Mouse (Mus musculus) MEL (cell line): ENCODE measurements at regions not wholly inside any gene's neighbourhood (a gene's known extent, or its start where the extent isn't known, plus 50 kb on each side); places are given as distances from the start of the nearest gene placed in this dataset.

Experiments
- DNase-seq: peaks from one replicate; pipeline ENCODE4 v3.0.0; 2011; ENCODE audit warnings: low read depth, low spot score
- H3K27ac ChIP-seq: 2 replicates; pipeline ENCODE4 v1.5.1; 2012; ENCODE audit warnings: low read depth, mild to moderate bottlenecking, control low read depth, low read length, moderate library complexity; ENCODE audit not compliant: control insufficient read depth
- H3K27me3 ChIP-seq, 2 experiments: fragments of 150-350 bp in 1 of 2; sonication (generic) in 1 of 2; 2 replicates each; pipeline ENCODE4 v1.6.1; 2012; ENCODE audit warnings: low read length in 2 of 2, mild to moderate bottlenecking in 2 of 2, improper control_type of control experiment in 1 of 2, moderate library complexity in 1 of 2; ENCODE audit not compliant: insufficient read depth in 2 of 2, control insufficient read depth in 1 of 2
- H3K36me3 ChIP-seq, 2 experiments: 2 replicates each; pipeline ENCODE4 v1.6.1; 2012 to 2014; ENCODE audit warnings: low read length in 2 of 2, improper control_type of control experiment in 1 of 2, inconsistent platforms in 1 of 2, mild to moderate bottlenecking in 1 of 2; ENCODE audit not compliant: insufficient read depth in 2 of 2, control insufficient read depth in 1 of 2
- H3K4me1 ChIP-seq, 2 experiments: fragments of 150-350 bp in 1 of 2; sonication (generic) in 1 of 2; 2 replicates each; pipeline ENCODE4 v1.6.1; 2012; ENCODE audit warnings: low read length in 2 of 2, improper control_type of control experiment in 1 of 2, mild to moderate bottlenecking in 1 of 2; ENCODE audit not compliant: insufficient read depth in 2 of 2, control insufficient read depth in 1 of 2
- H3K4me3 ChIP-seq, 2 experiments: fragments of 150-350 bp in 1 of 2; sonication (generic) in 1 of 2; 2 replicates each; pipeline ENCODE4 v1.5.1; 2012; ENCODE audit warnings: low read depth in 2 of 2, low read length in 2 of 2, mild to moderate bottlenecking in 2 of 2, moderate library complexity in 2 of 2, control low read depth in 1 of 2, improper control_type of control experiment in 1 of 2; ENCODE audit not compliant: control insufficient read depth in 1 of 2, insufficient read depth in 1 of 2
- H3K79me2 ChIP-seq: 2 replicates; pipeline ENCODE4 v1.6.1; 2012; ENCODE audit warnings: mild to moderate bottlenecking, low read length, moderate library complexity; ENCODE audit not compliant: control insufficient read depth, poor library complexity, insufficient read depth
- H3K9ac ChIP-seq: 2 replicates; pipeline ENCODE4 v1.6.1; 2012; ENCODE audit warnings: low read depth, mild to moderate bottlenecking, control low read depth, low read length, moderate library complexity; ENCODE audit not compliant: control insufficient read depth, poor library complexity, severe bottlenecking
- H3K9me3 ChIP-seq: fragments of 150-350 bp; sonication (generic); replicated peaks from 2 replicates; pipeline ENCODE4 v1.6.1; 2012; ENCODE audit warnings: mild to moderate bottlenecking, low read length, improper control_type of control experiment, moderate library complexity; ENCODE audit not compliant: insufficient read depth
- BHLHE40 ChIP-seq: IDR thresholded peaks from 2 replicates; pipeline ENCODE4 v1.6.1; 2012; ENCODE audit warnings: low read depth, mild to moderate bottlenecking, inconsistent platforms, low read length, improper control_type of control experiment, borderline replicate concordance
- CHD2 ChIP-seq: IDR thresholded peaks from 2 replicates; pipeline ENCODE4 v1.6.1; 2011; ENCODE audit warnings: low read length, improper control_type of control experiment
- E2F4 ChIP-seq: IDR thresholded peaks from 2 replicates; pipeline ENCODE4 v1.6.1; 2011; ENCODE audit warnings: low read depth, low read length, improper control_type of control experiment, borderline replicate concordance
- ELF1 ChIP-seq: IDR thresholded peaks from 2 replicates; pipeline ENCODE4 v1.6.1; 2014; ENCODE audit warnings: low read depth, mild to moderate bottlenecking, inconsistent platforms, low read length, improper control_type of control experiment, moderate library complexity
- ETS1 ChIP-seq: IDR thresholded peaks from 2 replicates; pipeline ENCODE4 v1.6.1; 2012; ENCODE audit warnings: low read depth, mild to moderate bottlenecking, inconsistent platforms, low read length, improper control_type of control experiment, moderate library complexity
- GATA1 ChIP-seq: IDR thresholded peaks from 2 replicates; pipeline ENCODE4 v1.6.1; 2011; ENCODE audit warnings: low read depth, low read length, improper control_type of control experiment
- JUND ChIP-seq: IDR thresholded peaks from 2 replicates; pipeline ENCODE4 v1.6.1; 2011; ENCODE audit warnings: low read depth, mild to moderate bottlenecking, improper control_type of control experiment, low read length
- MAX ChIP-seq: IDR thresholded peaks from 2 replicates; pipeline ENCODE4 v1.6.1; 2011; ENCODE audit warnings: low read length, improper control_type of control experiment
- MEF2A ChIP-seq: IDR thresholded peaks from 2 replicates; pipeline ENCODE4 v1.6.1; 2014; ENCODE audit warnings: low read depth, mild to moderate bottlenecking, inconsistent platforms, low read length, improper control_type of control experiment; ENCODE audit not compliant: poor library complexity, insufficient replicate concordance, severe bottlenecking; ENCODE audit errors: extremely low read depth
- MXI1 ChIP-seq: IDR thresholded peaks from 2 replicates; pipeline ENCODE4 v1.6.1; 2011; ENCODE audit warnings: mild to moderate bottlenecking, low read depth, low read length, improper control_type of control experiment
- MYC ChIP-seq: IDR thresholded peaks from 2 replicates; pipeline ENCODE4 v1.6.1; 2011; ENCODE audit warnings: low read depth, mild to moderate bottlenecking, low read length, improper control_type of control experiment, moderate library complexity
- NELFE ChIP-seq: IDR thresholded peaks from 2 replicates; pipeline ENCODE4 v1.6.1; 2011; ENCODE audit warnings: low read depth, low read length, improper control_type of control experiment
- NRF1 ChIP-seq: IDR thresholded peaks from 2 replicates; pipeline ENCODE4 v1.6.1; 2014; ENCODE audit warnings: low read depth, mild to moderate bottlenecking, inconsistent platforms, low read length, improper control_type of control experiment, moderate library complexity; ENCODE audit not compliant: poor library complexity, insufficient read depth, severe bottlenecking
- POLR2AphosphoS2 ChIP-seq: IDR thresholded peaks from 2 replicates; pipeline ENCODE4 v1.6.1; 2011; ENCODE audit warnings: low read length, improper control_type of control experiment
- SIN3A ChIP-seq: IDR thresholded peaks from 2 replicates; pipeline ENCODE4 v1.6.1; 2012; ENCODE audit warnings: low read length, improper control_type of control experiment, inconsistent platforms
- SMC3 ChIP-seq: IDR thresholded peaks from 2 replicates; pipeline ENCODE4 v1.6.1; 2011; ENCODE audit warnings: low read depth, low read length, improper control_type of control experiment
- TAL1 ChIP-seq: IDR thresholded peaks from 2 replicates; pipeline ENCODE4 v1.6.1; 2012; ENCODE audit warnings: mild to moderate bottlenecking, inconsistent platforms, low read length, moderate library complexity, mixed read lengths
- TBP ChIP-seq: IDR thresholded peaks from 2 replicates; pipeline ENCODE4 v1.8.0; 2011; ENCODE audit warnings: low read depth, low read length, improper control_type of control experiment
- TCF12 ChIP-seq: IDR thresholded peaks from 2 replicates; pipeline ENCODE4 v1.6.1; 2014; ENCODE audit warnings: low read depth, mild to moderate bottlenecking, inconsistent platforms, low read length, improper control_type of control experiment, moderate library complexity
- UBTF ChIP-seq: IDR thresholded peaks from 2 replicates; pipeline ENCODE4 v1.6.1; 2012; ENCODE audit warnings: low read depth, mild to moderate bottlenecking, inconsistent platforms, low read length, improper control_type of control experiment, moderate library complexity, borderline replicate concordance; ENCODE audit not compliant: insufficient read depth
- USF1 ChIP-seq: IDR thresholded peaks from 2 replicates; pipeline ENCODE4 v1.6.1; 2014; ENCODE audit warnings: low read depth, mild to moderate bottlenecking, inconsistent platforms, low read length, improper control_type of control experiment, moderate library complexity
- USF2 ChIP-seq, 2 experiments: IDR thresholded peaks; 2 replicates each; pipeline ENCODE4 v1.6.1; 2011 to 2012; ENCODE audit warnings: improper control_type of control experiment in 2 of 2, low read length in 2 of 2, borderline replicate concordance in 1 of 2, inconsistent platforms in 1 of 2, low read depth in 1 of 2, mild to moderate bottlenecking in 1 of 2; ENCODE audit not compliant: insufficient read depth in 1 of 2
- ZNF384 ChIP-seq: IDR thresholded peaks from 2 replicates; pipeline ENCODE4 v1.6.1; 2012; ENCODE audit warnings: low read depth, mild to moderate bottlenecking, inconsistent platforms, low read length, improper control_type of control experiment

DNA sequence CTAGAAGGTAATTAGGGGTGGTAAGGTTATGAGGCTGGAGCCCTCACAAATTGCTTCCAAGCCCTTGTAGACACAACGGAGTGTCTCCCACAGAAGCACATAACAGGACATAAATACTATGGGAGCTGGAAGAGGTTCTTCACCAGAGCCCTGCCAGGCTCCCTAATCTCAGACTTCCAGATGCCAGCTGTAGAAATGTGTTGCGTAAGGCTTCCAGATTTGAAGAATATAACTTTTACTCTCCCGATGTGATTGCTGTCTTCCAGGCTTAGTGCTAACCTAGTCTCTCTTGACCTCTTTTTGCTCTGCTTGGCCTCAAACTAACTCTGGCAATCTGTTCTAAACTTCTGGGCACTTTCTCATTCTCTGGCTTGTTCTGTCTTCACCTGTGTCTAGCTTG lies 59.8 kb upstream of the Haao start:
- H3K79me2 ChIP-seq = no peaks in the 10 kb centered on the region
- H3K36me3 ChIP-seq = peaks cover 0 to 23% of the 10 kb centered on the region in 2 experiments; a peak in 2 of 4 replicates
- no peak overlapping the region for H3K4me3 ChIP-seq
- no peak overlapping the region for H3K27ac ChIP-seq
- no peak overlapping the region for H3K9ac ChIP-seq
- H3K9me3 ChIP-seq = no peaks in the 10 kb centered on the region
- no peaks in the 10 kb centered on the region for H3K27me3 ChIP-seq
- peak; percentile 27 for DNase-seq
- H3K4me1 ChIP-seq = peaks cover 2 to 32% of the 10 kb centered on the region in 2 experiments
- TF ChIP-seq POLR2AphosphoS2 (no peak), USF1 (no peak), SMC3 (no peak), SIN3A (no peak), GATA1 (peak; percentile 6; the same call in 1 of the 2 replicates), E2F4 (no peak), MEF2A (no peak), ELF1 (no peak), MAX (no peak), BHLHE40 (no peak), TBP (no peak), USF2 (IDR thresholded peaks at IDR 0.05; ENCODE audit: borderline replicate concordance in 1 of 2, insufficient read depth in 1 of 2, low read depth in 1 of 2, low read length in 2 of 2) (no peak), NRF1 (no peak), TCF12 (0 out of 2 replicates have a peak, but pooled peaks have one; percentile 12), TAL1 (peak; percentile 71), MYC (no peak), JUND (no peak), NELFE (no peak), UBTF (no peak), ZNF384 (no peak), CHD2 (no peak), MXI1 (no peak), ETS1 (no peak)
